Mouse (Mus musculus) heart, embryonic 14.5 days (tissue): ENCODE results near the gene Ngp. TPM values are rescaled to one million over a fixed set of nuclear protein-coding genes. Genes with fewer than 3 reads are reported as not detected.
A peak's percentile ranks its signal among the peaks of the same experiment; 100 is the strongest.
"Not testable (repeated sequence)": the region's sequence is repeated elsewhere in the genome, so short reads cannot be mapped to it uniquely, and the experiment has no call there.

Experiments
- ATAC-seq: fragments of 200-750 bp; cut with Nextera tagmentation; 2 replicates; pipeline ENCODE4 v1.8.0; 2017; ENCODE audit warnings: low read depth, moderate TSS enrichment; ENCODE audit not compliant: insufficient number of reproducible peaks, insufficient read depth, low FRiP score
- H3K27ac ChIP-seq, 2 experiments: fragments of 200-500 bp in 1 of 2; fragments of 300-500 bp in 1 of 2; sonication (generic) in 1 of 2; replicated peaks in 1 of 2; 2 replicates each; pipeline ENCODE4 v1.5.1; 2012 to 2014; ENCODE audit warnings: low read depth in 2 of 2, low read length in 2 of 2, control low read depth in 1 of 2, mild to moderate bottlenecking in 1 of 2, mixed read lengths in 1 of 2; ENCODE audit not compliant: control insufficient read depth in 1 of 2, insufficient read depth in 1 of 2
- H3K27me3 ChIP-seq: fragments of 300-500 bp; sonication (generic); 2 replicates; pipeline ENCODE4 v1.6.1; 2014; ENCODE audit warnings: mild to moderate bottlenecking, low read length, control low read depth; ENCODE audit not compliant: control insufficient read depth, insufficient read depth
- H3K36me3 ChIP-seq: fragments of 300-500 bp; sonication (generic); 2 replicates; pipeline ENCODE4 v1.6.1; 2014; ENCODE audit warnings: mild to moderate bottlenecking, control low read depth, low read length, mixed read lengths; ENCODE audit not compliant: control insufficient read depth, insufficient read depth
- H3K4me1 ChIP-seq, 2 experiments: fragments of 200-500 bp in 1 of 2; fragments of 300-500 bp in 1 of 2; sonication (generic) in 1 of 2; 2 replicates each; pipeline ENCODE4 v1.6.1; 2012 to 2014; ENCODE audit warnings: low read length in 2 of 2, control low read depth in 1 of 2, mixed read lengths in 1 of 2; ENCODE audit not compliant: control insufficient read depth in 2 of 2, insufficient read depth in 2 of 2
- H3K4me2 ChIP-seq: fragments of 300-500 bp; sonication (generic); 2 replicates; pipeline ENCODE4 v1.6.1; 2014; ENCODE audit warnings: mild to moderate bottlenecking, low read length
- H3K4me3 ChIP-seq, 2 experiments: fragments of 200-500 bp in 1 of 2; fragments of 300-500 bp in 1 of 2; sonication (generic) in 1 of 2; 2 replicates each; pipeline ENCODE4 v1.5.1; 2012 to 2014; ENCODE audit warnings: low read length in 2 of 2, mild to moderate bottlenecking in 2 of 2, control low read depth in 1 of 2, low read depth in 1 of 2, moderate library complexity in 1 of 2; ENCODE audit not compliant: control insufficient read depth in 1 of 2, insufficient read depth in 1 of 2
- H3K9ac ChIP-seq: fragments of 300-500 bp; sonication (generic); 2 replicates; pipeline ENCODE4 v1.6.1; 2014; ENCODE audit warnings: mild to moderate bottlenecking, low read length
- H3K9me3 ChIP-seq: fragments of 300-500 bp; sonication (generic); 2 replicates; pipeline ENCODE4 v1.6.1; 2016; ENCODE audit warnings: low read length, control low read depth; ENCODE audit not compliant: control insufficient read depth
- WGBS: fragments of 180-500 bp; shearing (Covaris S2); extraction: QIAGEN DNeasy Blood & Tissue Kit; methylation state at CpG from one replicate; pipeline ENCODE4 v1.1.7; 2014; 5-methylcytosine and 5-hydroxymethylcytosine counted together
- polyA plus RNA-seq: library from polyadenylated mRNA; unstranded; fragments of >200 nt; fragmentation: Nextera tagmentation; extraction: Ambion mirVana; gene quantifications from 2 replicates; pipeline ENCODE4 v1.2.1, GENCODE M21; 2014

The Ngp gene
- polyA plus RNA-seq, 1 experiment from 2014 or later = 4.2 TPM

DNA sequence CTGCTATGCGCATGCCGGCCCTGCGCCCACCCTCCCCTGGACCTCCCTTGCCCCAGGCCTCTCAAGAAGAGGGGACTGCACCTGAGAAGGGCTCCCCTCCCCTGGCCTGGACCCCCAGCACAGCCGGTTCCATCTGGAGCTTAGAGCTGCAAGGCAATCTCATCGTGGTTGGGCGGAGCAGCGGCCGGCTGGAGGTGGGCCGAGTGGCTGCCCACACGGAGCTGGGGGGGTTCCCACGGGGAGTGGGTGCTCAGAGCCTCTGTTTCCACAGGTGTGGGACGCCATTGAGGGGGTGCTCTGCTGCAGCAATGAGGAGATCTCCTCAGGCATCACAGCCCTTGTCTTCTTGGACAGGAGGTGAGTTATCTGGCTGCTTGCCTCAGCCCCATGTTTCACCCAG is 38.3 kb upstream of the Ngp start:
- Histone ChIP-seq H3K27ac (no peak overlapping the region), H3K4me2 (peak overlapping the region; percentile 58; the same call in 1 of the 2 replicates), H3K9ac (no peak overlapping the region), H3K27me3 (no peaks in the 10 kb centered on the region), H3K9me3 (no peaks in the 10 kb centered on the region), H3K4me3 (no peak overlapping the region), H3K36me3 (peaks cover 69% of the 10 kb centered on the region), H3K4me1 (peaks cover 0 to 6% of the 10 kb centered on the region in 2 experiments; a peak in 1 of 4 replicates)
- ATAC-seq = no peak
- 67% methylated on average over 12 of the region's 12 CpGs for WGBS

DNA sequence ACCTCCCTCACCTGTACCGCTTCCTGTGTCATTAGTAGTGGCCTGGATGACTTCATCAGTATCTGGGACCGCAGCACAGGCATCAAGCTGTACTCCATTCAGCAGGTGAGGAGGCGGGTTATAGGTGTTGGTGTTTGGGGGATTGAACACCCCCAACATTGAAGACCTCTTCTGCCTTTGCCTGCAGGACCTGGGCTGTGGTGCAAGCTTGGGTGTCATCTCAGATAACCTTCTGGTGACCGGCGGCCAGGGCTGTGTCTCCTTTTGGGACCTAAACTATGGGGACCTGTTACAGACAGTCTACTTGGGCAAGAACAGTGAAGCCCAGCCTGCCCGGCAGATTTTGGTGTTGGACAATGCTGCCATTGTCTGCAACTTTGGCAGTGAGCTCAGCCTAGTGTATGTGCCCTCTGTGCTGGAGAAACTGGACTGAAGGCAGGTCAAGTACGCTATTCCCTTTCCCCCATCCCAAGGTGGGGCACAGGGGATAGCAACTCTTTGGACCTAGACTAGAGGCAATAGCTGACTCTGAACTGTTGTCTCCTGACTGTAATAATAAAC is 35.1 kb upstream of the Ngp start:
- no peak for ATAC-seq
- WGBS = 83% methylated on average over 7 of the region's 7 CpGs

DNA sequence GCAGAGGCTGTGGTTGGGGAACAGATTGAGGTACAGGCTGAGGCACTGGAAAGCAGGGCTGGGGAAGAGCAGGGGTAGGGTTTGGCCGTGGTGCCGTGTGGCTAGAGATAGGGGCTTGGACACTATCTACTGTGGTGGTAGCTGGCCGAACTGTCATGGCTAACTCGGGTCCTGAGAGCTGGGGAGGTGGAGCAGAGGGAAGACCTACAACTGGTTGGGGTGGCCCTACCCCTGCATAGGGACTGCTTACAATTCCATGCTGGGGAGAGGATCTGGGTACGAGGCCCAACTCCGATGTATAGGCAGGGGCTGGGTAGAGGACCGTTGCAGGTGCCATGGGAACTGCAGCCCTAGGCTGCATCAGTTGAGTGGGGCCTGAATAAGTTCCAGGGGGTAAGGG is 31.5 kb upstream of the Ngp start:
- no peak for ATAC-seq
- 91% methylated on average over 7 of the region's 7 CpGs for WGBS

More for the DNA sequence above, 35.1 kb upstream of the Ngp start:
- Histone ChIP-seq H3K9me3 (no peaks in the 10 kb centered on the region), H3K27ac (no peak overlapping the region), H3K4me2 (no peak overlapping the region), H3K9ac (no peak overlapping the region), H3K27me3 (no peaks in the 10 kb centered on the region), H3K36me3 (peaks cover 72% of the 10 kb centered on the region), H3K4me3 (no peak overlapping the region), H3K4me1 (peaks cover 0 to 6% of the 10 kb centered on the region in 2 experiments; a peak in 1 of 4 replicates)

DNA sequence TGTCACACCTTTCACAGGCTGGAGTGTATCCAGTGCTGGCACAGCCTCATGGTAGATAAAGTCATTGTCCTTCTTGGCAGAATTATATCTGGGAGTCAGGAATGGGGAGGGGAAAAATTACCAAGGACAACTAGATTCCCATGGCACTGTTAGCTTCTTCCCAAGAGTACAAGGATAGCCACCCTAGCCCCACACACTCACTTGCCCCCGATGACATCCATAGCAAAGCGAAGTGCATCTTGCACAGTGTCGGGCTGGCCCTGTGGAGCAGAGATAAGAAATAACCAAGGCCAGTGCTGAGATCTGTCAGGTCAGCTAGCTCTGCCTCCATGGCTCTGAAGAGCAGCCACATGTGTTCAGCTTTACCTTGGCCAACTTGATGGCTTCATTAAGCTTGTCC is 28.7 kb upstream of the Ngp start:
- Histone ChIP-seq H3K27me3 (no peaks in the 10 kb centered on the region), H3K9me3 (no peaks in the 10 kb centered on the region), H3K27ac (no peak overlapping the region), H3K9ac (no peak overlapping the region), H3K4me2 (no peak overlapping the region), H3K36me3 (peaks cover 94% of the 10 kb centered on the region), H3K4me3 (no peak overlapping the region), H3K4me1 (no peaks in the 10 kb centered on the region)
- WGBS = 80% methylated on average over 3 of the region's 3 CpGs
- ATAC-seq = no peak

More for the DNA sequence above, 31.5 kb upstream of the Ngp start:
- H3K4me2 ChIP-seq = no peak overlapping the region
- H3K27ac ChIP-seq = no peak overlapping the region
- peaks cover 99% of the 10 kb centered on the region for H3K36me3 ChIP-seq
- no peak overlapping the region for H3K9ac ChIP-seq
- H3K4me3 ChIP-seq = no peak overlapping the region
- no peaks in the 10 kb centered on the region for H3K9me3 ChIP-seq
- H3K4me1 ChIP-seq = no peaks in the 10 kb centered on the region
- H3K27me3 ChIP-seq = no peaks in the 10 kb centered on the region

DNA sequence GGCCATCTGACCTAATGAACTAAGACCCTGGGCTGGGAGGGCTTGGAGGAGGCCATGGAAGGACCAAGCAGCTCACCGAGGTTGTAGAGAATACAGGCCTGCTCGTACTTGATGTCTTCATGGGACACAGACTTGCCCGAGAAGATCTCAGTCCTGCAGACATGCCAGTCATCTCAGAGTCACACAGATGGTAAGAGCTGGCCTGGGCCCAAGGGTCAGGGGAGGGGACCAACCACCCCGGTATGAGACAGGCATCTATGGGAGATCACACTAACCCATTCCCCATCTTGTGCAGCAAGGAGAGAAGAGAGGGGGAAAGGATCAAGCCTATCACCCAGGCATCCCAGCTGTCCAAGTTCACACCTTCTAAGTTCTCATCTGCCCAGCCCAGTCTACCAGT is 26.3 kb upstream of the Ngp start:
- no peaks in the 10 kb centered on the region for H3K4me1 ChIP-seq
- H3K27ac ChIP-seq = no peak overlapping the region
- H3K4me2 ChIP-seq = no peak overlapping the region
- no peaks in the 10 kb centered on the region for H3K27me3 ChIP-seq
- no peak for ATAC-seq
- H3K9me3 ChIP-seq = no peaks in the 10 kb centered on the region
- whole genome bisulfite sequencing = 90% methylated on average over 4 of the region's 4 CpGs
- peaks cover 91% of the 10 kb centered on the region for H3K36me3 ChIP-seq
- H3K4me3 ChIP-seq = no peak overlapping the region
- H3K9ac ChIP-seq = no peak overlapping the region

DNA sequence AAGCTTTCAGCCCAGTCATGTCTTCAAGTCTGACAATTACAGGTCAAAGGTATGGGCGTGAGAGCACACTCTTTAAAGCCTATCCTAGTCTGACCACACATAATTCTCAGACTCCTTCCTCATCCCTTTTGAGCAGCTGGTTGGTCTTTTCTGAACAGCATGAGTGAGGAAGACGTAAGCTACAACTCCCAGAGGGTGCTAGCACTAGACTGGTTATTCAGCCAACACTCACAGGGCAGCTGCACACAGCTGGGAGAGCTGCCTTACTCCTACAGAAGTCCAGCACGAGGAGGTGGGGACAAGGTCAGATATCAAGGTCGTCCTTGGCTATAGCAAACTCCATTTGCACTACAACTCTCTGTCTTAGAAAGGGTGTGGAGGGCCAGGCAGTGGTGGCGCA is 18.9 kb upstream of the Ngp start:
- peaks cover 26% of the 10 kb centered on the region for H3K36me3 ChIP-seq
- H3K4me1 ChIP-seq = peaks cover 0 to 6% of the 10 kb centered on the region in 2 experiments; a peak in 2 of 4 replicates
- H3K9me3 ChIP-seq = no peaks in the 10 kb centered on the region
- ATAC-seq = no peak; the same call in 1 of the 2 replicates
- no peak overlapping the region for H3K4me3 ChIP-seq
- WGBS = 64% methylated on average over 5 of the region's 5 CpGs
- H3K27ac ChIP-seq = no peak overlapping the region
- no peak overlapping the region for H3K4me2 ChIP-seq
- no peaks in the 10 kb centered on the region for H3K27me3 ChIP-seq
- H3K9ac ChIP-seq = no peak overlapping the region

DNA sequence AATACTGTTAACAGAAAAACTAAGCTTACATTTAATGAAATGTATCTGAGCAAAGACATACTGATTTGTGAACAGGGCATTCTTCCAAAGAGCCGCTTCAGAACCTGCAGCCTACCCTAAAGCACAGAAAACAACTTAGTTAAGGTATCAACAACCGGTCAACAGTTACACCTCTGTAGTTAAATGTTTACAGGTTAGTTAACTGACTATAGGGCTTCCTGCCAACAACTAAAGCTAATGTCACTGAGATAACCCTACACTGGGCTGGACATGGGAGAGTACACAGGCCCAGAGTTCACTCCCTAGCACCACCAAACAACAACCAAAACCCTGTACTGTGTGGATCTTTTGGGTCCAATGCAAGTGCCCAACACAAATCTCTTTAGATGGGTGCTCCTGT is 16.8 kb upstream of the Ngp start:
- Histone ChIP-seq H3K9me3 (no peaks in the 10 kb centered on the region), H3K4me2 (no peak overlapping the region), H3K27me3 (no peaks in the 10 kb centered on the region), H3K4me1 (peaks cover 5 to 15% of the 10 kb centered on the region in 2 experiments), H3K9ac (no peak overlapping the region), H3K27ac (no peak overlapping the region), H3K4me3 (no peak overlapping the region), H3K36me3 (peaks cover 8% of the 10 kb centered on the region)
- ATAC-seq = no peak
- 96% methylated on average over 2 of the region's 2 CpGs for WGBS

DNA sequence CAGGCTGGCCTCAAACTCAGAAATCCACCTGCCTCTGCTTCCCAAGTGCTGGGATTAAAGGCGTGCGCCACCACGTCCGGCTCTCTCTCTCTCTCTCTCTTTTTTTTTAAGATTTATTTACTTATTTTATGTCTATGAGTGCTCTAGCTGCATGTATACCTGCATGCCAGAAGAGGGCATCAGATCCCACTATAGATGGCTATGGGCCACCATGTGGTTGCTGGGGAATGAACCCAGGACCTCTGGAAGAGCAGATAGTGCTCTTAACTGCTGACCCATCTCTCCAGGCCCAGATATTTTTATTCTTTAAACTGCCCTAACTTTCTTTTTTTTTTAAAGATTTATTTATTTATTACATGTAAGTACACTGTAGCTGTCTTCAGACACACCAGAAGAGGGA is 16.3 kb upstream of the Ngp start:
- not testable (repeated sequence) for H3K4me3 ChIP-seq, H3K9me3 ChIP-seq, H3K36me3 ChIP-seq, H3K4me2 ChIP-seq, H3K27me3 ChIP-seq, H3K9ac ChIP-seq, ATAC-seq, H3K27ac ChIP-seq
- 93% methylated on average over 4 of the region's 4 CpGs for whole genome bisulfite sequencing
- H3K4me1 ChIP-seq = peaks cover 5 to 15% of the 10 kb centered on the region in 2 experiments
